Mouse (Mus musculus) yolk sac, embryonic 10.5 days (tissue): ENCODE data around the gene Lsm11.

Experiments used
- DNase-seq: peaks from one replicate; pipeline ENCODE4 v3.0.0-alpha.2; 2017; ENCODE audit warnings: low spot score

The Lsm11 gene

DNA sequence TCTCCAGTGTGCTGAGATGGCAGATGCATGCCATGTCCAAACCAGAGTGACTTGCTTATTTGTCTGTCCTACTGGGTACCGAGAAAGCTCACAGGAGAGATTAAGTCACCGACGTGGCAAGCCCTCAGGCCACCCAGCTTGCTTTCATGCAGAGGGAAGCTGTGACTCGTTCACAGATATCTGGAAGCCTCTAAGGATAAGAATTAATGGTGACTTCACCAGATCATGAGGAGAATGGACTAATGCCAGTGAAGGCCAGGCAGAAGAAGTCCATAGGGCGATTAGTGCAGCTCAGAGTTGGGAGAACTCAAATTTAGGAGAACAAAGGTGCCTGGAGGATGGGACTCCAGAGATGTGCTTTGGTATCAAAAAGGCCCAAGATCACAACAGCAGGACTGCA lies 17.3 kb downstream of the Lsm11 start:
- DNase-seq, result no peak

GRCm38 (mm10) chr11:45926640-45927082 lies 18.1 kb downstream of the Lsm11 start:
- peak; percentile 81 for DNase-seq

- no peak for DNase-seq
These were observed 19.3 kb downstream of the Lsm11 start for GRCm38 (mm10) chr11:45925436-45925835.

DNA sequence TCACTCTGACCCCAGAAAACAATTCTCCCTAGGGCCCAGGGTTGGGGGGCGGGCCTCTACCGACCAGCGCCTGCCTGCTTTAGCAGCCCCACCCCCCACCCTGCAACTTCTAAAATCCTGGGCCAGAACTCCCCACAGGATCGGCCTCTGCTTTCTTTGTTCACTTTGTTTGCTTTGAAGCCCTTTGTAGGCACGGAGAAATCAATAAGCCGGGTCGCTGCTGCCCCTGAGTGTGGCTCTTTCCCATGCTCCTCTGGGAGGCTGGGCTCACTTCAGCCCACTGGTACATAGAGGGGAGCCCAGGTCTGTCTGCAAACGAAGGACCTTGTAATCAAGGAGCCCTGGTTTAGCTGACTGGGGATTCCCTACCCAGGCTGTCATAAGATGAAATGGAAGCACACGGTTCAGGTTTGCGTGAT lies 23.2 kb downstream of the Lsm11 start:
- DNase-seq, result no peak

DNA sequence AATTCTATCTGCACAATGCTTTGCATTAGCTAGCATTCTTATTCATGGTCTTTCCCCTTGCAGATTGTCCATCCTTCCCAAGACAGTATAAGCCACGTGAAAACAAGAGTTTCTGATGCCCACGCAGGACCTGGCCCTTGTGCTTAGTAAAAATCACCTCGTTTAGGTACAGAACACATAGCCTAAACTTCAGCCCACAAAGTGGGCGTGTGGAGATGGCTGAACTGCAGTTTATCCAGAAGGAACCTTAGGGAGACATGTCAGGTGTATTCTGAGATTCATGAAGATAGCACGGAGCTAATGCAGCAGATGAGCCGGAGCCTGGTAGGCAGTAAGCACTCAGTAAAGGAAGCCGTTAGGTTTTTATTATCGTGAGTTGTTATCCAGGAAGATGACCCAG lies 23.7 kb downstream of the Lsm11 start:
- DNase-seq, result no peak

DNA sequence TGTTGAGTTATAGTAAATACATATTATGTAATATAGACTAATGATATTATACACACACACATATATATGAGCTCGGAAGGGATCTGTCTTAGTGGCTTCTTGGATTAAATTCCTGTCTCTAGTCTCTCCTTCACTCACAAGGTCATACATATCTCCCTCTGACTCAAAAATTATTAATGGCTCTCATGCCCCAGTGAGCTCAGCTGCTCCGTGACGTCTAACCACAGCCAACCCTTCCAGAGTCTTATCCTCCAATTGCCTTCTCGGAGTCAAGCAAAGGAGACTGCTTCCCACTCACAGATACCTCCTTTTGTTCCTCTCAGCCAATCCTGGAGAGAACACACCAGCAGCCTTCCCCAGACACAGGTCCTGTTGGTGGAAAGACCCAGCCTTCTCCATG lies 25.9 kb downstream of the Lsm11 start:
- no peak for DNase-seq

- DNase-seq, result no peak
These were observed 26.7 kb downstream of the Lsm11 start for GRCm38 (mm10) chr11:45918018-45918417.

- DNase-seq, result no peak
These were observed 28.5 kb downstream of the Lsm11 start for GRCm38 (mm10) chr11:45916196-45916595.

GRCm38 (mm10) chr11:45910701-45911100 lies 34.0 kb downstream of the Lsm11 start:
- no peak for DNase-seq

DNA sequence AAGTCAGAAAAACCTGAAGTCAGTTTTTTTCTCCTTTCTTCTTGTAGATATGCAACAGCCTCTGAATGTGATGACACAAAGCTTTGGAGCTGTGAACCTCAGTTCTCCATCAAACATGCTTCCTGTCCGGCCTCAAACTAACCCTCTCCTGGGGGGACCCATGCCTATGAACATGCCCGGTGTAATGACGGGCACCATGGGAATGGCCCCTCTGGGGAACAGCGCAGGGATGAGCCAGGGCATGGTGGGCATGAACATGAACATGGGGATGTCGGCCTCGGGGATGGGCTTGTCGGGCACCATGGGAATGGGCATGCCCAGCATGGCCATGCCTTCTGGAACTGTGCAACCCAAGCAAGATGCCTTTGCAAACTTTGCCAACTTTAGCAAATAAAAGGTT lies 35.8 kb downstream of the Lsm11 start:
- no peak for DNase-seq

DNA sequence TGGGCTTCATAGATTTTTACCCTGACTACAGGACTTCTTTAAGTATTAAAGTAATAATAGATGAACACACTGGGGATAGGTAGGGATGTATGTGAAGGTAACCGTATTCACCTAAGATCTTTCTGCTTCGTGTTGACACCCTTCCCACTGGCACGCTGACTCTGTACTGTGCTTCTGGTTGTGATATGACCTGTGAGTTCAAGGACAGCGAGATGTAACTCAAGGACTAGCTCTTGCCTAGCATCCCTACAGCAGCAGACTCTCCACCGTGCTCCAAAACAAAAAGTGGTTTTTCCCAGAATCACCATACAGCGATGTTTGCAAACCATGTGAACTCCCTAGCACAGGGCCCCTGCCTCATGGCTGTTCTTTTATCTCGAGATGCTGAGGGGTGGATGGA lies 36.7 kb downstream of the Lsm11 start:
- no peak for DNase-seq

- DNase-seq, result no peak
These were observed 37.4 kb downstream of the Lsm11 start for GRCm38 (mm10) chr11:45907301-45907700.

GRCm38 (mm10) chr11:45906109-45906786 lies 38.5 kb downstream of the Lsm11 start:
- DNase-seq, result no peak

DNA sequence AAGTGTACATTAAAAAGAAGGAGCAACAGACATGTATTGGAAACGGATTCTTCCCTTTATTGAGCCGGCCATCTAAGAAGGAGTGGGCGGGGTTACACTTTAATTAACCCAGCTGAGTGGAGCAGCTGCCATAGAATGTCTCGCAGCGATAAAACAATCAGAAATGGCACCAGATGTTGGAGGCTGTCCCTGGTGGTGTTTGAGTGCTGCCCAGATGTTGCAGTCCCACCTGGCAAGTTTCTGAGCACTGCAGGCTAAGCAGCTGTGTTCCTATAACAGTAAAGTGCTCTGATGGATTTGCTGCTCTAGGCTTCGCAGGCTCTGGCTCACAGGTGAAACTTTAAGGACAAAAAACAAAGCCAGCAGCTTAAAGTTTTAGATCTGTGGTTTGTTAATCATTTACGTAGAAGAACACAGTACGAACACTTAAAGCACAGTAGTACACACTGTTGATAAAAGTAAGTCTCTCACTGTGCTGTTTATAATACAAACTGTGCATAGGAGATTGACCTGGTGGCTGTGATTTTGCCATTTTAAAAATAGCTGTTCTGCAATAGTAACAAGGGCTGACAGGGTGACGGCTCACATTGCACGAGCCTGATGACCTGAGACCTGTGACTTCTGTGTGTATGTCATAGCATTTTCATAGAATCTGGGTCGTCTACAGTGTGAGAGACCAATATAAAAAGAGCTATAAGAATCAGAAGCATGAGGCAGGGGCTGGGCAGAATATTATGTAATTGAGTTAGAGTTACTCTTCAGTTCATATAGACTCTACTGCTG lies 44.3 kb downstream of the Lsm11 start:
- DNase-seq, result peak; percentile 24

- DNase-seq, result no peak
These were observed 47.3 kb downstream of the Lsm11 start for GRCm38 (mm10) chr11:45897392-45897791.

DNA sequence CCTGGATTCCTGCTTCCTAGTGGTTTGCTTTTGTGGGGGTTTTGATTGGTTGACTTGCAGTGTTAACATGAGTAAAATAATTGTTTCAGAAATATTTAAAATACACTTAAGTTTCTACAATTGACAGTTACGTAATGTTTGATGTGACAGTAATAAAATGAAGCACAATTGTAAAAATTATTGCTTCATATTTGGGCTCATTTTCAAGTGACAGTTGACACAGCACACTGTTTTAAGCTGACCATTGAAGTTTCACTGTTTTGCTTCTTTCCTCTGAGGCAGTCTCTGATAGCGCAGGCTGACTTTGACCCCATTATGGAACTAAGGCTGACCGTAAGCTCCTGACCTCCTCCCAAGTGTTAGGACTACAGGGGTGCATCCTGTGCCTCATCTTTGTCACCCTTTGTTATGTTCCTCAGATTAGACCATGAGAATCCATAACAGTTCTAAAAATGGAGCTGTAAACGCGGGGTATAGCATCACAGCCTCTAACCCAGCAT lies 51.8 kb downstream of the Lsm11 start:
- DNase-seq, result no peak

GRCm38 (mm10) chr11:45890423-45890822 lies 54.3 kb downstream of the Lsm11 start:
- DNase-seq, result peak; percentile 50

DNA sequence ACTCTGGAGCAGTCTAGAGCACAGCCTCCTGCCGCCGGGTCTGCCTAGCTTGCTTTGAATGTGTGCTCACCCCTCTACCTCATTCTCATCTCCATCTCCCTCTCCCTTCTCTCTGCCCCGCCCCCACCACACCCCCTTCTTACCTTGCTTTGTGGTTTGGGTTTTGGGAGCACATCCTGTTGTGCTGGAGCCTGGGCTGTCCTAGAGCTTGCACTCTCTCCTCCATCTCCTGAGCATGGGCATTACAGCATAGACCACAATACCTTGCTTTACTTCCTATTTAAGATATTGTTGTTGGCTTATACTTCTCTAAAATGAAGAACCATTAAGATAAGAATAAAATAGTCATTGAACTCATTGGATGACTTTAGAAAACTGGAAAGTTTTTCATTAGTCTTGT lies 54.8 kb downstream of the Lsm11 start:
- DNase-seq, result no peak

DNA sequence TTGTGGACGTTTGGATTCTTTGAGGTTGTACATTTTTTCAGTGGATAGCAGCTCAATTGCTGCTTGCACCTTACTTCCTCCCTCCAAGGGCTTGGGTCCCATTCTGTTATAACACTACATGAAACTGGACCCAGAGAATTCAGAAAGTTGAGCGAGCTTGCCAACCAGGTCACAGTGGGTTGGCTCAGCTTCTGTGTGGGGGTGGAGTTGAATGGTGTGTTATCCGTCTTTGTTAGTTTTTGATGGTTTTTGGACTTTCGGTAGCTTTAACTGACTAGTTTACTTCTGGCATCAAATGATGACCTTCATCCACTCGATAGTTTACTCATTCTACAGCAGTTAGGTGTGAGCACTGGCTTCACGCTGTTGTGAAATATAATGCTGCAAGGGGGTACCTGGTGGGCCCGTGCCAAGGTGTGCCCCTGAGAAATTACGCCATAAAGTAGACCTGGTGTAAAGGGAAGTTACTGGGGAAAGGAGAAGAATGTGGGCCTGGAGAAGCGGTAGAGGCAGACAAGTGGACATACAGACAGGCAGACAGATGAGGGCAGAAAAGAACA lies 56.2 kb downstream of the Lsm11 start:
- no peak for DNase-seq

DNA sequence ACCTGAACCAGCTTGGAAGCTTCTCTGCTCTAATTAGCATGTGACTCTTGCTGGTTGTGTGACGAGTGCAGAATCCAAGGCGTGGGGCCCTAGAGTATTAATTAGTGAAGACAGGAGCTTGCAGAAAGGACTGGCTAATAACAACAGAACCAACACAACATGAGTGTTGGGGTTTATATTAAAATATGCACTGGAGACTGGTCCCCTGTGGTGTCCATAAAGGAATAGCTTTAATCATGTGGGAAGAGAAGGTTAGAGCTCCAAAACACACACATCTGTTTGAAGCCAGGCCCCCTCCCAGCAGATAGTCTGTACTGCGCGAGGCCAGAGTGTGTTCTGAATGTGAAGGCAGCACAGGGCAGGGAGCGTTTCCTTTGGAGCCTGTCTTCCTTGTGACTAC lies 58.1 kb downstream of the Lsm11 start:
- DNase-seq, result no peak

GRCm38 (mm10) chr11:45885606-45886230 lies 59.0 kb downstream of the Lsm11 start:
- no peak for DNase-seq

GRCm38 (mm10) chr11:45884029-45884428 lies 60.7 kb downstream of the Lsm11 start:
- no peak for DNase-seq
